Mouse (Mus musculus) neural tube, embryonic 11.5 days (tissue): ENCODE data around the gene Abcg1. TPM values are rescaled to one million over a fixed set of nuclear protein-coding genes. Genes with fewer than 3 reads are reported as not detected.
A peak's percentile ranks its signal among the peaks of the same experiment; 100 is the strongest.

Experiments used
- ATAC-seq: fragments of 200-750 bp; cut with Nextera tagmentation; 2 replicates; pipeline ENCODE4 v1.8.0; 2017; ENCODE audit warnings: moderate number of reproducible peaks, mild to moderate bottlenecking, moderate TSS enrichment, moderate library complexity; ENCODE audit not compliant: insufficient read depth, low FRiP score, low TSS enrichment
- DNase-seq: peaks from one replicate; pipeline ENCODE4 v3.0.0-alpha.2; 2015; ENCODE audit warnings: low spot score
- H3K27ac ChIP-seq: fragments of 300-500 bp; sonication (generic); 2 replicates; pipeline ENCODE4 v1.5.1; 2014; ENCODE audit warnings: low read depth, mild to moderate bottlenecking, low read length
- H3K27me3 ChIP-seq: fragments of 300-500 bp; sonication (generic); 2 replicates; pipeline ENCODE4 v1.6.1; 2014; ENCODE audit warnings: mild to moderate bottlenecking, low read length, mixed read lengths; ENCODE audit not compliant: control insufficient read depth, insufficient read depth
- H3K36me3 ChIP-seq: fragments of 300-500 bp; sonication (generic); 2 replicates; pipeline ENCODE4 v1.6.1; 2014; ENCODE audit warnings: mild to moderate bottlenecking, low read length, moderate library complexity, mixed read lengths; ENCODE audit not compliant: control insufficient read depth, insufficient read depth
- H3K4me1 ChIP-seq: fragments of 300-500 bp; sonication (generic); 2 replicates; pipeline ENCODE4 v1.6.1; 2014; ENCODE audit warnings: low read length, mixed read lengths; ENCODE audit not compliant: control insufficient read depth, insufficient read depth
- H3K4me2 ChIP-seq: fragments of 300-500 bp; sonication (generic); 2 replicates; pipeline ENCODE4 v1.6.1; 2014; ENCODE audit warnings: low read depth, mild to moderate bottlenecking, moderate library complexity
- H3K4me3 ChIP-seq: fragments of 300-500 bp; sonication (generic); 2 replicates; pipeline ENCODE4 v1.5.1; 2014; ENCODE audit warnings: low read depth, low read length
- H3K9ac ChIP-seq: fragments of 300-500 bp; sonication (generic); 2 replicates; pipeline ENCODE4 v1.6.1; 2014; ENCODE audit warnings: mild to moderate bottlenecking, low read length
- H3K9me3 ChIP-seq: fragments of 300-500 bp; sonication (generic); 2 replicates; pipeline ENCODE4 v1.6.1; 2016; ENCODE audit warnings: low read length; ENCODE audit not compliant: control insufficient read depth
- WGBS: fragments of 180-500 bp; shearing (Covaris S2); extraction: QIAGEN DNeasy Blood & Tissue Kit; methylation state at CpG from one replicate; pipeline ENCODE4 v1.1.7; 2014; 5-methylcytosine and 5-hydroxymethylcytosine counted together
- polyA plus RNA-seq: library from polyadenylated mRNA; unstranded; fragments of >200 nt; fragmentation: Nextera tagmentation; extraction: Ambion mirVana; gene quantifications from 2 replicates; pipeline ENCODE4 v1.2.1, GENCODE M21; 2014

Gene Abcg1
- polyA plus RNA-seq, 1 experiment from 2014 or later: 9.7 TPM

DNA sequence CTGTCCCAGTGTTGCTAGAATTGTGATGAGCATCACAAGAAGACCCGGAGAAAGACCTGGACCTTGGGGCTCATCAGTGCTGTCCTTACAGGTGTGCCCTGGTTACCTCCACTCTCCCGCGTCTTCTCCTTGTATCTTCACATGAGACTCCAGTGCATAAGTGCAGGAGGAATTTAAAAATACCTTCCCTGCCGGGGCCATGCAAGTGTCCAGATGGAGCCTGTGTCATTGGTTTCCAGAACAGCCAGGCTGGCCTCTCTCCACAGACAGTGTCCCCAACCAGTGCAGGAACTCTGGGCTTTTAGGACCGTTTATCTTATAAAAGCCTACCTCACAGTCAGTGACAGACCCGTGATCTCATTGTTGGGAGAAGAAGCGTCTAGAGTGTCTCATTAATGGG is 38.1 kb downstream of the Abcg1 start:
- no peak for DNase-seq

DNA sequence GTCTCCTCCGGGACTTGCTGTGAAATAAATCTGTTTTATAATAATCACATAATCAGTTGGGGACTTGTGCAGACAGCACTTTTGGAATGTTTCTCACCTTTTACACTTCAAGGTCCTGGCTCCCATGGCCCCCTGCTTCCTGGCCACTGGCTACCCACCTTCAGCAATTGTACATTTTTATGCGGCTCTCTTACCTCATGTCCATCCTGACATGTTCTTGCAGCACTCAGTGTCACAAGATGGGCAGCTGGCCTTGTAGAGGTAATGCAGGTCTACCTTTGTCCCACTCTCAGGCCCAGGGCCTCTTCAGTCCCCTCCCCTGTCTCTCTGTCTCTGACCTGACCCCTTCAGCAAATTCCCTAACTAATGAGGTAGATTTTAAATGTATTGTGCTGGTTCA is 39.4 kb downstream of the Abcg1 start:
- Histone ChIP-seq H3K9me3 (no peaks in the 10 kb centered on the region), H3K4me1 (no peaks in the 10 kb centered on the region), H3K36me3 (no peaks in the 10 kb centered on the region), H3K9ac (no peak overlapping the region), H3K27me3 (no peaks in the 10 kb centered on the region), H3K27ac (no peak overlapping the region), H3K4me3 (no peak overlapping the region), H3K4me2 (no peak overlapping the region)
- no peak for ATAC-seq
- no peak for DNase-seq
- 96% methylated on average over 2 of the region's 2 CpGs for whole genome bisulfite sequencing

More for the DNA sequence above, 38.1 kb downstream of the Abcg1 start:
- H3K27me3 ChIP-seq: no peaks in the 10 kb centered on the region
- no peaks in the 10 kb centered on the region for H3K36me3 ChIP-seq
- ATAC-seq: no peak
- H3K27ac ChIP-seq: no peak overlapping the region
- H3K9ac ChIP-seq: no peak overlapping the region
- no peak overlapping the region for H3K4me3 ChIP-seq
- no peaks in the 10 kb centered on the region for H3K9me3 ChIP-seq
- H3K4me1 ChIP-seq: peaks cover 8% of the 10 kb centered on the region; the same call in 1 of the 2 replicates
- whole genome bisulfite sequencing: 83% methylated on average over 7 of the region's 7 CpGs
- no peak overlapping the region for H3K4me2 ChIP-seq

DNA sequence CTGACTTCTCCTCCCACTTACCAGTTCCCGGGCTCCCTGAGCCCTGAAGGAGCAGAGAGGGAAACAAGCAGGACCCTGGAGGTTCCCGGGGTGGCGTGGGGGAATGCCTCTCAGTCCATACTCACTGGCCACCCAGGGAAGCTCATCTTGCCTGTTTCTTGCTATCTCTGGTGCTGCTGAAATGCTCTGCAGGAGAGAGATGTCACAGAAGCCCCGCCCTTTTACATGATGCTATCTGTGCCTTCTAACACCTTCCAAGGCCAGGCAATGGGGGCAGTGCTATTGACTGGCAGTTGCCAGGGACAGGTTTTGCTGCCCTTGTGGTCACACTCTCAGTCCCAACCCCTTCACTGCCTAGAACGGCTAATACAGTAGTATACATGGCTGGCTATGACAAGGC is 41.3 kb downstream of the Abcg1 start:
- no peaks in the 10 kb centered on the region for H3K36me3 ChIP-seq
- H3K9me3 ChIP-seq: no peaks in the 10 kb centered on the region
- ATAC-seq (no peak), DNase-seq (no peak)
- H3K27ac ChIP-seq: no peak overlapping the region
- H3K4me3 ChIP-seq: no peak overlapping the region
- no peak overlapping the region for H3K9ac ChIP-seq
- WGBS: 87% methylated on average over 5 of the region's 5 CpGs
- no peaks in the 10 kb centered on the region for H3K4me1 ChIP-seq
- H3K4me2 ChIP-seq: no peak overlapping the region
- H3K27me3 ChIP-seq: no peaks in the 10 kb centered on the region

DNA sequence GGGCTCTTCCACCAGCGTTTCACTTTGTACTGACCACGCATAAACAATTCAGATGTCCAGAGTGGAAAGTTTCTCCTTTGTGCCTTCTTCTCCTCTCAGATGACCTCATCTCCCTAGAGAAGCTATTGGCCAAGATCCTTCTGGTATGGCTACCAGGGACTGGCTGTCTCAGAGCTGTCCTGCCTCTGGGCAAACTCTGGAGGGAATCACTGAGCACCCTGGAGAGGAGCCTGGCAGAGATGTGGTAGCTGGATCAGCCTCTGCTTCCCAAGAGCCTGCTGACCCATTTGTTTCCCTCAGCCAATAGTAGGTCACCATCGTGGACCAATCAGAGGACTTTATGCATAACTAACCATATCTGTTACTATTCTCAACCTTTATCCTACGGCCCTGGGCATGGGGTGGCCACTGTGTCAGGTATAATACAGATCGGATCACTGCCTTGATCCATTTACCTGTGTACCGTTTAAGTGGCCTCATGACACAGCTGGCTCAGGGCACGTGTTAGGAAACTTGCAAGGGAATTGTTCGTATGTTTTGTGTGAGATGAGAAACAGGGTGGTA is 45.6 kb downstream of the Abcg1 start:
- no peak for ATAC-seq
- Histone ChIP-seq H3K36me3 (no peaks in the 10 kb centered on the region), H3K9ac (no peak overlapping the region), H3K9me3 (no peaks in the 10 kb centered on the region), H3K27me3 (no peaks in the 10 kb centered on the region), H3K4me2 (no peak overlapping the region), H3K27ac (no peak overlapping the region), H3K4me1 (no peaks in the 10 kb centered on the region), H3K4me3 (no peak overlapping the region)
- 92% methylated on average over 8 of the region's 8 CpGs for WGBS
- DNase-seq: no peak

DNA sequence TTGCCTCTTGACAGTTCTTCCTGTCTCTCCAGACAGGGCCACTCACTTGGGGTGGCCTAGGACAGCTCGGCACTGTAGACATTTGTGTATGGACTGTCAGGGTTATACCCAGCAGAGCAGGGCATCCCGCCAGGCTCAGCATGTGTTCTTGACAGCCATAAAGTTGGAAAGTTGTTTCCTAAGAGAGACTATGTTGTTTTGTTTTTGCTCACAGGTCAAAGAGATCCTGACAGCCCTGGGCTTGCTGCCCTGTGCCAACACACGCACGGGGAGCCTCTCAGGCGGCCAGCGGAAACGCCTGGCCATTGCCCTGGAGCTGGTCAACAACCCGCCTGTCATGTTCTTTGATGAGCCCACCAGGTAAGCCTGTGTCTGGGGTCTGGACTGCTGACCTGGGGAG is 46.3 kb downstream of the Abcg1 start:
- Histone ChIP-seq H3K9ac (no peak overlapping the region), H3K4me2 (no peak overlapping the region), H3K9me3 (no peaks in the 10 kb centered on the region), H3K27ac (no peak overlapping the region), H3K36me3 (no peaks in the 10 kb centered on the region), H3K4me3 (no peak overlapping the region), H3K4me1 (no peaks in the 10 kb centered on the region), H3K27me3 (no peaks in the 10 kb centered on the region)
- 85% methylated on average over 8 of the region's 8 CpGs for WGBS
- DNase-seq (no peak), ATAC-seq (no peak)

DNA sequence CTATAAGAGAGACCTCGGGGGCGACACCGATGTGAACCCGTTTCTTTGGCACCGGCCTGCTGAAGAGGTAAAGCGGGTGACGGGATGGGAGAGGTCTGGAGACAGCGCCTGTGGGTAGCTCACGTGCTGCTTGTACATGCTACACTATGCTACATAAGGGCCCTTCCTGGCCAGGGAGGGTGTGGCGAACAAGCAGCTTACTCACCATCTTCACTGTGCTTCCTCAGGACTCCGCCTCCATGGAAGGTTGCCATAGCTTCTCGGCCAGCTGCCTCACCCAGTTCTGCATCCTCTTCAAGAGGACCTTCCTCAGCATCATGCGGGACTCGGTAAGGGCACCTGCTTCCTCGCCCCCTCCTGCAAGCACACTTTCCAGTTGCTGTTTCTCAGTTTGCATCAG is 50.9 kb downstream of the Abcg1 start:
- no peak for ATAC-seq
- H3K4me3 ChIP-seq: no peak overlapping the region
- no peak overlapping the region for H3K4me2 ChIP-seq
- no peaks in the 10 kb centered on the region for H3K27me3 ChIP-seq
- H3K9me3 ChIP-seq: no peaks in the 10 kb centered on the region
- no peak overlapping the region for H3K9ac ChIP-seq
- peaks cover 2% of the 10 kb centered on the region; the same call in 1 of the 2 replicates for H3K4me1 ChIP-seq
- no peaks in the 10 kb centered on the region for H3K36me3 ChIP-seq
- 94% methylated on average over 15 of the region's 15 CpGs for WGBS
- DNase-seq: no peak
- no peak overlapping the region for H3K27ac ChIP-seq

DNA sequence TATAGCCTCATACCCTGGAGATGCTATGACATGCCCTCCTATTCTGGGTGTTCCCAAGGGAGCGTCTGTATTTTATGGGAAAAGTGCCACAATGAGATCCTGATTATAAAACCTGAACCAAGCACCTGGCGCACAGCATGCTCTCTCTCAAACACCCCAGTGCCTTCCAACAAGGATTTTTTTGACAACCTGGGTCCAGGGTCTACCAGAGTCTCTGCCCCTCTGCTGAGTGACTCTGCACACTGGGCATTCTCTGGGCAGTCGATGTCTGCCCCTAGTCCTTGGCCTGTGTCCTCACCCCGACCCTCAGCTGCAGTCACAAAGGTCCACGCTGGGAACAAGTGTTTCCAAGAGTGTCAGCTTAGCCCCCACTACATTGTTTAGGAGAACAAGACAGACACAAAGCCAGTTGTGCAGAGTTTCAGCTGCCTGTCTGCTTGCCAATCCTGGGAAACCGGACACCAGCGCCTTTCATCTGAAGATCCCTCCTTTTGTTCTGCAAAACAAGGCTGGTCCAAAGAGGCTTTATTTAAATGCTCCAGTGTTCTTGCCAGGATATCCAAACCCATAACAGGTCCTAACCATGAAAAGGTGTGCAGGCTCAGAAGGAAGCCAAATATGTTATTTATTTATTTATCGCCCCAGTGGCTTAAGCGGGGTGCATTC is 55.8 kb downstream of the Abcg1 start:
- H3K36me3 ChIP-seq: no peaks in the 10 kb centered on the region
- ATAC-seq: no peak
- H3K27me3 ChIP-seq: no peaks in the 10 kb centered on the region
- 31% methylated on average over 9 of the region's 9 CpGs for WGBS
- peak; percentile 19 for DNase-seq
- no peaks in the 10 kb centered on the region for H3K9me3 ChIP-seq
- no peak overlapping the region for H3K4me3 ChIP-seq
- H3K9ac ChIP-seq: no peak overlapping the region
- H3K4me1 ChIP-seq: peaks cover 4% of the 10 kb centered on the region; the same call in 1 of the 2 replicates
- no peak overlapping the region for H3K4me2 ChIP-seq
- H3K27ac ChIP-seq: no peak overlapping the region

DNA sequence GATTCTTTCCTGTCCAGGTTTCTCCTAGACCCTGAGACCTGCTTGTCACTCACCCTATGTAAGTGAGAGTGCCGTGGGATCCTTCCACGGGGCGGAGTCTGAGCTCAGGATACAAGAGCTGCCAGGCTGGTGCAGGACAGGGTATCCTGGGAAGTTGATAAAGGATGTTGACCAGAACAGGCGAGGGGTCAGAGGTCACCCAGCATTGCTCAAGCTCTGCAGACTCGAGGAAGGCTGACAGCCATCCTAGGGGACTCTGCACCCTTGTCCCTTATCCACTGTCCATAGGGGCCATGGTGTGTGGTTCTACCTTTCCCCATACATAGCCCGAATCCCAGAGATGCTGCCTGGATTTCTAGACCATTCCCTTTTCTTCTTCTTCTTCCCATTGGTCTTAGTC is 58.6 kb downstream of the Abcg1 start:
- no peak for ATAC-seq
- no peak overlapping the region for H3K4me3 ChIP-seq
- H3K36me3 ChIP-seq: no peaks in the 10 kb centered on the region
- no peaks in the 10 kb centered on the region for H3K27me3 ChIP-seq
- peaks cover 4% of the 10 kb centered on the region; the same call in 1 of the 2 replicates for H3K4me1 ChIP-seq
- no peak for DNase-seq
- H3K27ac ChIP-seq: no peak overlapping the region
- H3K9me3 ChIP-seq: no peaks in the 10 kb centered on the region
- H3K4me2 ChIP-seq: no peak overlapping the region
- WGBS: 76% methylated on average over 6 of the region's 6 CpGs
- H3K9ac ChIP-seq: no peak overlapping the region

DNA sequence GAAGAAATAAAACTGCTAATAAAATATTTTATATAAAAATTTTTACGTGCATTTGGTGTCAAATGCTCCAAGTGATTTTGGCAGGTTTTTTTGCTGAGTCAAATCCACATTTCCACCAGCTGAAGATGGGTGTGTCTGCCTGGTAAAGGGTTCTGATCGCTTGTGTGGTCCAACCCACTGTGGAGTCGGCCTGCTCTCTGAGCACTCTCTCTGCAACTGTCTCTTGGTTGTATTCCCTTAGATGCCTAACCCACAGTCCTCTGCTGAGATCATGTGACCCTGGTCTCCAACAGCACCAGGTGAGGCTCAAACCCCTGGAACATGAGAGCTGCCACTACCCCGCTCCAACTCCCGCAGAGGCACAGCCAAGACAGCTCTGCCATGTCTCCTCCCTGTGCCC is 60.5 kb downstream of the Abcg1 start:
- ATAC-seq: no peak

More for the DNA sequence above, 60.5 kb downstream of the Abcg1 start:
- 85% methylated on average over 5 of the region's 5 CpGs for WGBS
- Histone ChIP-seq H3K9ac (no peak overlapping the region), H3K4me2 (no peak overlapping the region), H3K27me3 (no peaks in the 10 kb centered on the region), H3K4me1 (peaks cover 4% of the 10 kb centered on the region; the same call in 1 of the 2 replicates), H3K27ac (no peak overlapping the region), H3K36me3 (no peaks in the 10 kb centered on the region), H3K9me3 (no peaks in the 10 kb centered on the region), H3K4me3 (no peak overlapping the region)
- DNase-seq: no peak
